In genomic region chr2:71757098-71757497, GRCm38 (mm10) we compare ENCODE assay signal across 12 mouse cellular contexts. TPM values are rescaled to one million over a fixed set of nuclear protein-coding genes. Genes with fewer than 3 reads are reported as not detected.
DNase-seq lines count a peak whose midpoint lies in the region; ATAC-seq lines count a peak whose summit lies in the region.
"Had no signal": no experiment of that assay in that cellular context is flagged by ENCODE, and none has a peak within 500 bp of the region (broad histone marks: within the 10 kb centered on the region; RNA-seq: fewer than 3 reads in every experiment).

No protein-coding gene starts in this region.

- intact Hi-C loops in heart, postnatal 14 days (cut with DNase I), result loop anchor here (5.0 kb wide), 2 partner anchors 55 to 85 kb away; no protein-coding TSS in a partner anchor

- H3K9me3 ChIP-seq in lung, embryonic 15.5 days, result no peaks in the 10 kb centered on the region
- H3K9me3 ChIP-seq in midbrain, embryonic 13.5 days, result no peaks in the 10 kb centered on the region
- H3K9me3 ChIP-seq: forebrain, embryonic 10.5 days had no signal

- WGBS in lung, embryonic 15.5 days, result 15% methylated on average over 5 of the region's 5 CpGs
- WGBS in midbrain, embryonic 13.5 days, result 83% methylated on average over 5 of the region's 5 CpGs

- no peak overlapping the region for H3K4me3 ChIP-seq in lung, embryonic 15.5 days
- no peak overlapping the region for H3K4me3 ChIP-seq in midbrain, embryonic 13.5 days (replicated peaks)
- H3K4me3 ChIP-seq: forebrain, embryonic 10.5 days had no signal

- peak overlapping the region; percentile 76 for H3K27ac ChIP-seq in lung, embryonic 15.5 days
- H3K27ac ChIP-seq in midbrain, embryonic 13.5 days, result no peak overlapping the region
- H3K27ac ChIP-seq: forebrain, embryonic 10.5 days; liver, embryonic 14.5 days had no signal

- DNase-seq in 416B (ENCODE audit: low read depth), result peak; percentile 89
- peak; percentile 43 for DNase-seq in adrenal gland, postnatal 14 days
- DNase-seq in heart, postnatal 14 days, result peak; percentile 51 to 54
- no peak for DNase-seq in right cerebral cortex, postnatal 25 days
- DNase-seq in right cerebral cortex, adult 18-20 months, result no peak
- no peak for DNase-seq in frontal cortex, postnatal 14 days (ENCODE audit: low spot score in 2 of 2)
- DNase-seq: cerebellum, adult 18-20 months had no signal

- no peaks in the 10 kb centered on the region for H3K27me3 ChIP-seq in lung, embryonic 15.5 days
- 0 out of 2 replicates have a peak, but pooled peaks cover 2% of the 10 kb centered on the region for H3K27me3 ChIP-seq in midbrain, embryonic 13.5 days
- H3K27me3 ChIP-seq: Patski had no signal

- no peak overlapping the region for H3K4me2 ChIP-seq in lung, embryonic 15.5 days
- H3K4me2 ChIP-seq in midbrain, embryonic 13.5 days (replicated peaks), result no peak overlapping the region

- no peak overlapping the region for H3K9ac ChIP-seq in lung, embryonic 15.5 days
- H3K9ac ChIP-seq in midbrain, embryonic 13.5 days (replicated peaks), result no peak overlapping the region
- H3K9ac ChIP-seq: liver, embryonic 14.5 days had no signal

- peaks cover 50% of the 10 kb centered on the region for H3K4me1 ChIP-seq in lung, embryonic 15.5 days
- H3K4me1 ChIP-seq in midbrain, embryonic 13.5 days (replicated peaks), result 0 out of 2 replicates have a peak, but pooled peaks cover 3% of the 10 kb centered on the region

- peak; percentile 93 for ATAC-seq in lung, embryonic 15.5 days (ENCODE audit: borderline replicate concordance, extremely low read depth, low FRiP score, low TSS enrichment)
- no peak for ATAC-seq in midbrain, embryonic 13.5 days
- ATAC-seq: Patski had no signal

- no peaks in the 10 kb centered on the region for H3K36me3 ChIP-seq in lung, embryonic 15.5 days
- H3K36me3 ChIP-seq in midbrain, embryonic 13.5 days, result no peaks in the 10 kb centered on the region
- H3K36me3 ChIP-seq: forebrain, embryonic 10.5 days had no signal

RNA-seq across cellular contexts. Expression of gene Itga6, which starts 11.7 kb away (rescaled TPM):
- 172 and 173 TPM in 2 replicates for total RNA-seq in adrenal gland, postnatal 14 days (2021)
- total RNA-seq in heart, postnatal 14 days (2021), result 10 to 100 TPM; 79.2 to 80.7 TPM
- polyA plus RNA-seq in lung, embryonic 15.5 days (2015; fragmentation: Nextera tagmentation; extraction: Ambion mirVana), result 77.1 and 81.4 TPM in 2 replicates
- 17.6 and 19.6 TPM in 2 replicates for polyA plus RNA-seq in midbrain, embryonic 13.5 days (2015; fragmentation: Nextera tagmentation; extraction: Ambion mirVana)

Comparison
In these comparisons a context has a peak if more than half of its experiments do, and no peak if none do; other contexts are left out.
1. DNase-seq: peak in 416B (single experiment), adrenal gland, postnatal 14 days (single experiment) and heart, postnatal 14 days (2 of 2); none in right cerebral cortex, postnatal 25 days (single experiment), right cerebral cortex, adult 18-20 months (single experiment) and frontal cortex, postnatal 14 days (0 of 2).